21 mouse cellular contexts compared by ENCODE assay signal in genomic region chr17:80659821-80660220, GRCm38 (mm10).
DNase-seq lines count a peak whose midpoint lies in the region; ATAC-seq and TF ChIP-seq lines count a peak whose summit lies in the region.
"Had no signal": no experiment of that assay in that cellular context is flagged by ENCODE, and none has a peak within 500 bp of the region (broad histone marks: within the 10 kb centered on the region; RNA-seq: fewer than 3 reads in every experiment).

No protein-coding gene starts in this region.

- H3K4me1 ChIP-seq in forebrain, embryonic 12.5 days = peaks cover 8% of the 10 kb centered on the region
- no peaks in the 10 kb centered on the region for H3K4me1 ChIP-seq in forebrain, postnatal 0 days (ENCODE audit: insufficient read depth)
- H3K4me1 ChIP-seq in hindbrain, embryonic 12.5 days = peaks cover 12% of the 10 kb centered on the region; the same call in 1 of the 2 replicates
- peaks cover 6% of the 10 kb centered on the region for H3K4me1 ChIP-seq in hindbrain, embryonic 16.5 days (ENCODE audit: control insufficient read depth, insufficient read depth, low read depth, low read length)
- H3K4me1 ChIP-seq in midbrain, embryonic 13.5 days (replicated peaks) = peaks cover 16% of the 10 kb centered on the region
- H3K4me1 ChIP-seq in midbrain, embryonic 11.5 days (ENCODE audit: control insufficient read depth, insufficient read depth, low read length) = peaks cover 3% of the 10 kb centered on the region; the same call in 1 of the 2 replicates
- H3K4me1 ChIP-seq in neural tube, embryonic 15.5 days = peaks cover 13% of the 10 kb centered on the region
- H3K4me1 ChIP-seq: liver, embryonic 13.5 days had no signal

- peak overlapping the region; percentile 66; the same call in 1 of the 2 replicates for H3K27ac ChIP-seq in forebrain, embryonic 12.5 days
- no peak overlapping the region for H3K27ac ChIP-seq in forebrain, postnatal 0 days (ENCODE audit: low read depth, low read length)
- H3K27ac ChIP-seq in hindbrain, embryonic 12.5 days = 0 out of 2 replicates have a peak overlapping the region, but pooled peaks have one; percentile 26
- H3K27ac ChIP-seq in hindbrain, embryonic 16.5 days (ENCODE audit: low read depth, low read length) = no peak overlapping the region
- H3K27ac ChIP-seq in midbrain, embryonic 13.5 days = peak overlapping the region; percentile 45; the same call in 1 of the 2 replicates
- no peak overlapping the region for H3K27ac ChIP-seq in midbrain, embryonic 11.5 days (ENCODE audit: low read depth, low read length)
- 0 out of 2 replicates have a peak overlapping the region, but pooled peaks have one; percentile 5 for H3K27ac ChIP-seq in neural tube, embryonic 15.5 days (replicated peaks)
- H3K27ac ChIP-seq: gastrocnemius, adult 2 months; heart, embryonic 10.5 days; limb, embryonic 12.5 days; liver, embryonic 13.5 days had no signal

- H3K4me2 ChIP-seq in forebrain, embryonic 12.5 days = no peak overlapping the region
- H3K4me2 ChIP-seq in forebrain, postnatal 0 days (ENCODE audit: low read depth) = no peak overlapping the region
- no peak overlapping the region for H3K4me2 ChIP-seq in hindbrain, embryonic 12.5 days (replicated peaks)
- no peak overlapping the region for H3K4me2 ChIP-seq in hindbrain, embryonic 16.5 days (ENCODE audit: low read length)
- H3K4me2 ChIP-seq in midbrain, embryonic 13.5 days (replicated peaks) = no peak overlapping the region
- no peak overlapping the region for H3K4me2 ChIP-seq in midbrain, embryonic 11.5 days
- H3K4me2 ChIP-seq in neural tube, embryonic 15.5 days = no peak overlapping the region
- H3K4me2 ChIP-seq: limb, embryonic 12.5 days; liver, embryonic 13.5 days had no signal

- TF ChIP-seq CTCF in forebrain, postnatal 0 days (IDR thresholded peaks at IDR 0.05; ENCODE audit: low read depth) = no peak

- H3K27me3 ChIP-seq in forebrain, embryonic 12.5 days = no peaks in the 10 kb centered on the region
- no peaks in the 10 kb centered on the region for H3K27me3 ChIP-seq in forebrain, postnatal 0 days (ENCODE audit: insufficient read depth, low read length)
- no peaks in the 10 kb centered on the region for H3K27me3 ChIP-seq in hindbrain, embryonic 12.5 days
- H3K27me3 ChIP-seq in hindbrain, embryonic 16.5 days (replicated peaks; ENCODE audit: control insufficient read depth, insufficient read depth, low read length) = no peaks in the 10 kb centered on the region
- no peaks in the 10 kb centered on the region for H3K27me3 ChIP-seq in midbrain, embryonic 13.5 days
- H3K27me3 ChIP-seq in midbrain, embryonic 11.5 days (ENCODE audit: control insufficient read depth, insufficient read depth, low read length) = no peaks in the 10 kb centered on the region
- no peaks in the 10 kb centered on the region for H3K27me3 ChIP-seq in neural tube, embryonic 15.5 days (replicated peaks)
- H3K27me3 ChIP-seq: limb, embryonic 12.5 days; liver, embryonic 13.5 days had no signal

- H3K4me3 ChIP-seq in forebrain, embryonic 12.5 days (replicated peaks) = no peak overlapping the region
- no peak overlapping the region for H3K4me3 ChIP-seq in forebrain, postnatal 0 days (ENCODE audit: low read depth, low read length)
- H3K4me3 ChIP-seq in hindbrain, embryonic 12.5 days = no peak overlapping the region
- H3K4me3 ChIP-seq in hindbrain, embryonic 16.5 days (ENCODE audit: low read length) = no peak overlapping the region
- no peak overlapping the region for H3K4me3 ChIP-seq in midbrain, embryonic 13.5 days (replicated peaks)
- no peak overlapping the region for H3K4me3 ChIP-seq in midbrain, embryonic 11.5 days (ENCODE audit: low read depth, low read length)
- H3K4me3 ChIP-seq in neural tube, embryonic 15.5 days (replicated peaks) = no peak overlapping the region
- H3K4me3 ChIP-seq: gastrocnemius, adult 2 months; heart, embryonic 10.5 days; limb, embryonic 12.5 days; liver, embryonic 13.5 days had no signal

- DNase-seq in forebrain, postnatal 0 days = no peak
- no peak for DNase-seq in midbrain, embryonic 11.5 days (ENCODE audit: low spot score, missing footprints)
- no peak for DNase-seq in thymus, postnatal 4 days
- DNase-seq: adrenal gland, postnatal 14 days; gastrocnemius, adult 2 months; kidney, adult 9 months; kidney, postnatal 14 days; layer of hippocampus, postnatal 36 days; liver, embryonic 13.5 days; lung, adult 2 months; retina, postnatal 1 day; right cerebral cortex, postnatal 25 days; spleen, adult 18-20 months had no signal

- H3K36me3 ChIP-seq in forebrain, embryonic 12.5 days (replicated peaks) = no peaks in the 10 kb centered on the region
- 0 out of 2 replicates have a peak, but pooled peaks cover 6% of the 10 kb centered on the region for H3K36me3 ChIP-seq in forebrain, postnatal 0 days (ENCODE audit: insufficient read depth)
- peaks cover 8% of the 10 kb centered on the region; the same call in 1 of the 2 replicates for H3K36me3 ChIP-seq in hindbrain, embryonic 12.5 days
- no peaks in the 10 kb centered on the region; the same call in 1 of the 2 replicates for H3K36me3 ChIP-seq in hindbrain, embryonic 16.5 days (ENCODE audit: control insufficient read depth, insufficient read depth, low read length)
- peaks cover 8% of the 10 kb centered on the region; the same call in 1 of the 2 replicates for H3K36me3 ChIP-seq in midbrain, embryonic 13.5 days
- no peaks in the 10 kb centered on the region for H3K36me3 ChIP-seq in midbrain, embryonic 11.5 days (ENCODE audit: control insufficient read depth, insufficient read depth, low read length)
- peaks cover 3% of the 10 kb centered on the region; the same call in 1 of the 2 replicates for H3K36me3 ChIP-seq in neural tube, embryonic 15.5 days
- H3K36me3 ChIP-seq: liver, embryonic 13.5 days had no signal

- no peak overlapping the region for H3K9ac ChIP-seq in forebrain, embryonic 12.5 days
- H3K9ac ChIP-seq in forebrain, postnatal 0 days = no peak overlapping the region
- H3K9ac ChIP-seq in hindbrain, embryonic 12.5 days = no peak overlapping the region
- no peak overlapping the region for H3K9ac ChIP-seq in hindbrain, embryonic 16.5 days (ENCODE audit: low read depth, low read length)
- no peak overlapping the region for H3K9ac ChIP-seq in midbrain, embryonic 13.5 days (replicated peaks)
- no peak overlapping the region for H3K9ac ChIP-seq in midbrain, embryonic 11.5 days (ENCODE audit: low read length)
- H3K9ac ChIP-seq in neural tube, embryonic 15.5 days (replicated peaks) = no peak overlapping the region
- H3K9ac ChIP-seq: limb, embryonic 12.5 days; liver, embryonic 13.5 days had no signal

- WGBS in forebrain, embryonic 12.5 days = 87% methylated on average over 5 of the region's 5 CpGs
- WGBS in forebrain, postnatal 0 days = 72% methylated on average over 5 of the region's 5 CpGs
- 83% methylated on average over 5 of the region's 5 CpGs for WGBS in hindbrain, embryonic 12.5 days
- WGBS in hindbrain, embryonic 16.5 days = 76% methylated on average over 5 of the region's 5 CpGs
- 83% methylated on average over 5 of the region's 5 CpGs for WGBS in midbrain, embryonic 13.5 days
- WGBS in midbrain, embryonic 11.5 days = 79% methylated on average over 5 of the region's 5 CpGs
- 77% methylated on average over 5 of the region's 5 CpGs for WGBS in neural tube, embryonic 15.5 days

- no peak for ATAC-seq in forebrain, embryonic 12.5 days (ENCODE audit: low FRiP score)
- no peak for ATAC-seq in forebrain, postnatal 0 days
- ATAC-seq in hindbrain, embryonic 12.5 days (ENCODE audit: low FRiP score) = no peak
- ATAC-seq in hindbrain, embryonic 16.5 days = no peak
- ATAC-seq in midbrain, embryonic 13.5 days = no peak
- no peak for ATAC-seq in midbrain, embryonic 11.5 days (ENCODE audit: low FRiP score)
- no peak for ATAC-seq in neural tube, embryonic 15.5 days (ENCODE audit: low FRiP score)
- ATAC-seq: intestine, embryonic 16.5 days had no signal

- H3K9me3 ChIP-seq in forebrain, embryonic 12.5 days = no peaks in the 10 kb centered on the region
- no peaks in the 10 kb centered on the region for H3K9me3 ChIP-seq in forebrain, postnatal 0 days (ENCODE audit: low read length)
- H3K9me3 ChIP-seq in hindbrain, embryonic 12.5 days (replicated peaks) = no peaks in the 10 kb centered on the region
- H3K9me3 ChIP-seq in hindbrain, embryonic 16.5 days (ENCODE audit: control insufficient read depth, low read length) = no peaks in the 10 kb centered on the region
- no peaks in the 10 kb centered on the region for H3K9me3 ChIP-seq in midbrain, embryonic 13.5 days
- no peaks in the 10 kb centered on the region for H3K9me3 ChIP-seq in midbrain, embryonic 11.5 days (ENCODE audit: control insufficient read depth, low read length)
- H3K9me3 ChIP-seq in neural tube, embryonic 15.5 days (replicated peaks) = no peaks in the 10 kb centered on the region
- H3K9me3 ChIP-seq: heart, embryonic 10.5 days; limb, embryonic 12.5 days; liver, embryonic 13.5 days had no signal

Comparison
In these comparisons a context has a peak if more than half of its experiments do, and no peak if none do; other contexts are left out.
1. H3K27ac ChIP-seq: peak in forebrain, embryonic 12.5 days (single experiment), hindbrain, embryonic 12.5 days (single experiment), midbrain, embryonic 13.5 days (single experiment) and neural tube, embryonic 15.5 days (single experiment); none in forebrain, postnatal 0 days (single experiment), hindbrain, embryonic 16.5 days (single experiment) and midbrain, embryonic 11.5 days (single experiment).